Mouse (Mus musculus) lung, embryonic 16.5 days (tissue): Measurements from ENCODE around the gene Gm5141. TPM values are rescaled to one million over a fixed set of nuclear protein-coding genes. Genes with fewer than 3 reads are reported as not detected.
"Not testable (repeated sequence)": the region's sequence is repeated elsewhere in the genome, so short reads cannot be mapped to it uniquely, and the experiment has no call there.

Experiments
- ATAC-seq: fragments of 200-750 bp; cut with Nextera tagmentation; 2 replicates; pipeline ENCODE4 v1.8.0; 2017; ENCODE audit warnings: low read depth, mild to moderate bottlenecking, moderate library complexity
- H3K27ac ChIP-seq: fragments of 300-500 bp; sonication (generic); 2 replicates; pipeline ENCODE4 v1.5.1; 2014; ENCODE audit warnings: mild to moderate bottlenecking, control low read depth, low read length
- H3K27me3 ChIP-seq: fragments of 300-500 bp; sonication (generic); 2 replicates; pipeline ENCODE4 v1.6.1; 2014; ENCODE audit warnings: low read depth, low read length, mixed read lengths; ENCODE audit not compliant: control insufficient read depth, insufficient read depth
- H3K36me3 ChIP-seq: fragments of 300-500 bp; sonication (generic); 2 replicates; pipeline ENCODE4 v1.6.1; 2014; ENCODE audit warnings: low read length; ENCODE audit not compliant: control insufficient read depth, insufficient read depth
- H3K4me1 ChIP-seq: fragments of 300-500 bp; sonication (generic); replicated peaks from 2 replicates; pipeline ENCODE4 v1.6.1; 2014; ENCODE audit warnings: low read length, mixed read lengths; ENCODE audit not compliant: control insufficient read depth, insufficient read depth
- H3K4me2 ChIP-seq: fragments of 300-500 bp; sonication (generic); 2 replicates; pipeline ENCODE4 v1.6.1; 2014; ENCODE audit warnings: low read depth, low read length, control low read depth
- H3K4me3 ChIP-seq: fragments of 300-500 bp; sonication (generic); 2 replicates; pipeline ENCODE4 v1.5.1; 2014; ENCODE audit warnings: mild to moderate bottlenecking, low read length, control low read depth
- H3K9ac ChIP-seq: fragments of 300-500 bp; sonication (generic); 2 replicates; pipeline ENCODE4 v1.6.1; 2014; ENCODE audit warnings: low read length, control low read depth
- H3K9me3 ChIP-seq: fragments of 300-500 bp; sonication (generic); 2 replicates; pipeline ENCODE4 v1.6.1; 2016; ENCODE audit warnings: low read length; ENCODE audit not compliant: control insufficient read depth
- WGBS: fragments of 180-500 bp; shearing (Covaris S2); extraction: QIAGEN DNeasy Blood & Tissue Kit; methylation state at CpG from one replicate; pipeline ENCODE4 v1.1.7; 2014; 5-methylcytosine and 5-hydroxymethylcytosine counted together
- polyA plus RNA-seq: library from polyadenylated mRNA; unstranded; fragments of >200 nt; fragmentation: Nextera tagmentation; extraction: Ambion mirVana; gene quantifications from 2 replicates; pipeline ENCODE4 v1.2.1, GENCODE M21; 2015

Gene Gm5141
- polyA plus RNA-seq = 10.5 and 13.4 TPM in 2 replicates

- not testable (repeated sequence) for H3K27me3 ChIP-seq, H3K36me3 ChIP-seq, H3K27ac ChIP-seq, H3K9me3 ChIP-seq, H3K4me1 ChIP-seq
- Histone ChIP-seq H3K4me3 (peak within 1 kb of the TSS; percentile 61), H3K9ac (peak within 1 kb of the TSS; percentile 69), H3K4me2 (peak within 1 kb of the TSS; percentile 84)
- peak; percentile 100 for ATAC-seq
- WGBS = 5% methylated on average over 21 of the region's 23 CpGs
These were observed at the start of gene Gm5141 for GRCm38 (mm10) chr13:62785199-62786134. Gm5141 (minus strand) TSS chr13:62785808.

GRCm38 (mm10) chr13:62833341-62833740 lies 47.7 kb upstream of the Gm5141 start:
- Histone ChIP-seq H3K36me3 (no peaks in the 10 kb centered on the region), H3K9ac (no peak overlapping the region), H3K27ac (no peak overlapping the region), H3K27me3 (no peaks in the 10 kb centered on the region), H3K4me2 (no peak overlapping the region), H3K9me3 (no peaks in the 10 kb centered on the region), H3K4me3 (no peak overlapping the region), H3K4me1 (no peaks in the 10 kb centered on the region)
- WGBS = 32% methylated on average over 4 of the region's 4 CpGs
- no peak for ATAC-seq

GRCm38 (mm10) chr13:62832239-62832638 lies 46.6 kb upstream of the Gm5141 start:
- ATAC-seq = no peak
- Histone ChIP-seq H3K9ac (no peak overlapping the region), H3K4me3 (no peak overlapping the region), H3K9me3 (no peaks in the 10 kb centered on the region), H3K4me2 (no peak overlapping the region), H3K36me3 (no peaks in the 10 kb centered on the region), H3K4me1 (no peaks in the 10 kb centered on the region), H3K27ac (no peak overlapping the region), H3K27me3 (no peaks in the 10 kb centered on the region)
- WGBS = 62% methylated on average over 2 of the region's 2 CpGs

GRCm38 (mm10) chr13:62815705-62816104 lies 30.1 kb upstream of the Gm5141 start:
- not testable (repeated sequence) for H3K27me3 ChIP-seq, H3K9me3 ChIP-seq, H3K4me1 ChIP-seq, H3K27ac ChIP-seq, H3K4me3 ChIP-seq, H3K9ac ChIP-seq, ATAC-seq, H3K4me2 ChIP-seq, H3K36me3 ChIP-seq
- WGBS = 88% methylated on average over 3 of the region's 3 CpGs

GRCm38 (mm10) chr13:62812713-62813112 lies 27.1 kb upstream of the Gm5141 start:
- Histone ChIP-seq H3K4me3 (peak overlapping the region; percentile 41), H3K27me3 (no peaks in the 10 kb centered on the region), H3K36me3 (no peaks in the 10 kb centered on the region), H3K9me3 (no peaks in the 10 kb centered on the region), H3K4me1 (no peaks in the 10 kb centered on the region), H3K27ac (no peak overlapping the region), H3K9ac (no peak overlapping the region), H3K4me2 (peak overlapping the region; percentile 57)
- WGBS = 12% methylated on average over 21 of the region's 32 CpGs
- ATAC-seq = 0 out of 2 replicates have a peak, but pooled peaks have one; percentile 10

GRCm38 (mm10) chr13:62807981-62808380 lies 22.4 kb upstream of the Gm5141 start:
- not testable (repeated sequence) for H3K9ac ChIP-seq, H3K4me3 ChIP-seq, H3K4me2 ChIP-seq, H3K36me3 ChIP-seq, H3K4me1 ChIP-seq, ATAC-seq, H3K27me3 ChIP-seq, H3K9me3 ChIP-seq, H3K27ac ChIP-seq
- 84% methylated on average over 6 of the region's 6 CpGs for WGBS

GRCm38 (mm10) chr13:62786135-62786493 lies 506 bp upstream of the Gm5141 start:
- not testable (repeated sequence) for H3K9me3 ChIP-seq, H3K27ac ChIP-seq, ATAC-seq, H3K36me3 ChIP-seq, H3K27me3 ChIP-seq, H3K4me1 ChIP-seq
- peak overlapping the region; percentile 46 for H3K4me2 ChIP-seq
- 51% methylated on average over 2 of the region's 2 CpGs for WGBS
- peak overlapping the region; percentile 59 for H3K9ac ChIP-seq
- peak overlapping the region; percentile 61 for H3K4me3 ChIP-seq

- not testable (repeated sequence) for H3K4me1 ChIP-seq, ATAC-seq
These were observed 21.8 kb downstream of the Gm5141 start for GRCm38 (mm10) chr13:62763806-62764205.

GRCm38 (mm10) chr13:62760432-62761415 lies 24.9 kb downstream of the Gm5141 start, which contains the start of gene Platr25:
Platr25 (minus strand) TSS chr13:62760709.
- H3K9ac ChIP-seq = peak within 1 kb of the TSS; percentile 71

More at GRCm38 (mm10) chr13:62763806-62764205, 21.8 kb downstream of the Gm5141 start:
- not testable (repeated sequence) for H3K4me2 ChIP-seq, H3K36me3 ChIP-seq, H3K4me3 ChIP-seq, H3K27me3 ChIP-seq, H3K9me3 ChIP-seq, H3K9ac ChIP-seq, H3K27ac ChIP-seq
- WGBS = 59% methylated on average over 2 of the region's 2 CpGs

More at GRCm38 (mm10) chr13:62760432-62761415, 24.9 kb downstream of the Gm5141 start, which contains the start of gene Platr25:
- H3K9me3 ChIP-seq, H3K27ac ChIP-seq, H3K27me3 ChIP-seq, H3K4me1 ChIP-seq, H3K36me3 ChIP-seq: not testable (repeated sequence)
- ATAC-seq = peak; percentile 96
- H3K4me3 ChIP-seq = peak within 1 kb of the TSS; percentile 60
- 9% methylated on average over 20 of the region's 20 CpGs for WGBS
- H3K4me2 ChIP-seq = peak within 1 kb of the TSS; percentile 58
